Mouse (Mus musculus) thymus, adult 2 months (tissue): ENCODE results near the gene Trim65.

Experiments
- CTCF ChIP-seq: fragments of 200-500 bp; IDR thresholded peaks from 2 replicates; pipeline ENCODE4 v1.5.1; 2012; ENCODE audit warnings: mild to moderate bottlenecking, control low read depth, low read length, moderate library complexity, borderline replicate concordance; ENCODE audit not compliant: control insufficient read depth, poor library complexity, insufficient read depth; ENCODE audit errors: extremely low read depth
- POLR2A ChIP-seq: fragments of 200-500 bp; IDR thresholded peaks from 2 replicates; pipeline ENCODE4 v1.6.1; 2012; ENCODE audit warnings: mild to moderate bottlenecking, low read length, control low read depth, moderate library complexity; ENCODE audit not compliant: control insufficient read depth, poor library complexity, insufficient read depth; ENCODE audit errors: extremely low read depth

GRCm38 (mm10) chr11:116100839-116101238, 30.1 kb downstream of the Trim65 start:
- TF ChIP-seq POLR2A: no peak
- TF ChIP-seq CTCF: no peak
